8 mouse cellular contexts compared by ENCODE assay signal in the genomic region with DNA sequence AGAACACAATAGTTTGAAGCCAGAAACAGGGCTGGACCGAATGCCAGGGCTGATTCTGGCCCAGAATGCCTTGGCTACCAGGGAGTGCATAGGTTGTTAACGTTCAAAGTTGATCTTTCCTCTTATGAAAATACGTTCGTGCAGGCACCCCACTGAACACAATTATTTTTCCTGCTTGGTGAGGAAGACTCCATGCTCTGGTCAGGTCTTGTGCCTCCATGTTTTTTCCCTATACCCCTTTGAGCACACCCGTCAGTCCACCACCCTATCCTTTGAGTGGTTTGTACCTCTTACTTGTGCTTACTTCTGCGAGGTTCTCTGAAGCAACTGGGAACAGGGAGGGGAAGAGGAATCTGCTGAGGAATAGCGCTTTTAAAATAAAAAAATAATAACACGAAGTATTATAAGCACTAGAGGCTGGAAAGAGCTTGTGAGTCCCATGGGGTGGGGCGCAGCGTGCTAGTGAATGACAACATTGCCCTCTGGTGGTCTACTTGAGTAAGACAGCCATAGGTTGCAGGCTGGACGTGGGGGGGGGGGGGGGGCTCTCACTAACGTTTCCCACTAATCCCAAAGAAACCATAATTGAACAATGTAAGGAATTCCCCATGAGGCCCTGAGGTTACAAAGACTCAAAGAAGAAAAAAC.
A peak's percentile ranks its signal among the peaks of the same experiment; 100 is the strongest.
DNase-seq lines count a peak whose midpoint lies in the region; ATAC-seq and TF ChIP-seq lines count a peak whose summit lies in the region.

No protein-coding gene starts in this region.

- no peak overlapping the region for H3K27ac ChIP-seq in MEL (ENCODE audit: control insufficient read depth, low read depth, low read length)
- no peak overlapping the region for H3K27ac ChIP-seq in forebrain, embryonic 15.5 days (replicated peaks)
- H3K27ac ChIP-seq in hindbrain, embryonic 10.5 days = no peak overlapping the region

- WGBS in forebrain, embryonic 15.5 days = 46% methylated on average over 12 of the region's 12 CpGs
- whole genome bisulfite sequencing in hindbrain, embryonic 10.5 days = 41% methylated on average over 12 of the region's 12 CpGs

- ATAC-seq in forebrain, embryonic 15.5 days (replicated peaks) = peak; percentile 85
- ATAC-seq in erythroid progenitor cell, adult 5-6 weeks (replicated peaks; ENCODE audit: low FRiP score, poor library complexity, severe bottlenecking) = no peak

- H3K4me1 ChIP-seq in MEL (ENCODE audit: control insufficient read depth in 1 of 2, insufficient read depth in 2 of 2, low read length in 2 of 2) = no peaks in the 10 kb centered on the region
- no peaks in the 10 kb centered on the region for H3K4me1 ChIP-seq in forebrain, embryonic 15.5 days
- H3K4me1 ChIP-seq in hindbrain, embryonic 10.5 days (replicated peaks) = no peaks in the 10 kb centered on the region

- H3K36me3 ChIP-seq in MEL (ENCODE audit: control insufficient read depth in 1 of 2, insufficient read depth in 2 of 2, low read length in 2 of 2) = no peaks in the 10 kb centered on the region
- H3K36me3 ChIP-seq in forebrain, embryonic 15.5 days = no peaks in the 10 kb centered on the region
- no peaks in the 10 kb centered on the region for H3K36me3 ChIP-seq in hindbrain, embryonic 10.5 days

- DNase-seq in MEL (ENCODE audit: low read depth, low spot score) = peak; percentile 65
- DNase-seq in c-Kit-positive CD71-positive TER-119-negative erythroid progenitor cells, embryonic 14.5 days (ENCODE audit: low read depth) = peak; percentile 21
- DNase-seq in hindbrain, embryonic 10.5 days (ENCODE audit: low spot score) = peak; percentile 55
- peak; percentile 19 to 66 for DNase-seq in layer of hippocampus, adult 8-10 months (ENCODE audit: low spot score in 2 of 2)
- DNase-seq in lung, postnatal 25 days (ENCODE audit: low spot score) = peak; percentile 64
- DNase-seq in retina, postnatal 1 day = peak; percentile 74

- no peak overlapping the region for H3K9ac ChIP-seq in MEL (ENCODE audit: control insufficient read depth, low read depth, low read length, poor library complexity, severe bottlenecking)
- H3K9ac ChIP-seq in forebrain, embryonic 15.5 days (replicated peaks) = no peak overlapping the region

- TF ChIP-seq POLR2A in MEL (IDR thresholded peaks at IDR 0.05; ENCODE audit: control insufficient read depth in 1 of 2, insufficient read depth in 1 of 2, low read depth in 1 of 2, low read length in 2 of 2, poor library complexity in 1 of 2) = no peak

- no peak overlapping the region for H3K4me3 ChIP-seq in MEL (ENCODE audit: control insufficient read depth in 1 of 2, insufficient read depth in 1 of 2, low read depth in 2 of 2, low read length in 2 of 2)
- H3K4me3 ChIP-seq in forebrain, embryonic 15.5 days = no peak overlapping the region
- H3K4me3 ChIP-seq in hindbrain, embryonic 10.5 days = no peak overlapping the region

- H3K79me2 ChIP-seq in MEL (ENCODE audit: control insufficient read depth, insufficient read depth, low read length, poor library complexity) = no peaks in the 10 kb centered on the region

- peak; percentile 37 to 81 (median 66); a peak in 5 of 6 replicates for TF ChIP-seq CTCF in MEL (IDR thresholded peaks at IDR 0.05 in 2 of 3, conservative IDR thresholded peaks at IDR 0.05 in 1 of 3; ENCODE audit: control insufficient read depth in 1 of 3, insufficient read depth in 1 of 3, low read depth in 2 of 3, low read length in 3 of 3, poor library complexity in 1 of 3, severe bottlenecking in 1 of 3)

- peak; percentile 64 for TF ChIP-seq RAD21 in MEL (IDR thresholded peaks at IDR 0.05; ENCODE audit: low read depth, low read length)

- H3K27me3 ChIP-seq in MEL (ENCODE audit: control insufficient read depth in 1 of 2, insufficient read depth in 2 of 2, low read length in 2 of 2) = no peaks in the 10 kb centered on the region
- H3K27me3 ChIP-seq in forebrain, embryonic 15.5 days = no peaks in the 10 kb centered on the region
- no peaks in the 10 kb centered on the region for H3K27me3 ChIP-seq in hindbrain, embryonic 10.5 days (ENCODE audit: insufficient read depth, poor library complexity, severe bottlenecking)

- H3K4me2 ChIP-seq in forebrain, embryonic 15.5 days (replicated peaks) = no peak overlapping the region

- TF ChIP-seq EP300 in MEL (IDR thresholded peaks at IDR 0.05; ENCODE audit: low read depth in 1 of 2, low read length in 2 of 2) = no peak

- H3K9me3 ChIP-seq in MEL (replicated peaks; ENCODE audit: insufficient read depth, low read length) = no peaks in the 10 kb centered on the region
- H3K9me3 ChIP-seq in forebrain, embryonic 15.5 days = no peaks in the 10 kb centered on the region
- no peaks in the 10 kb centered on the region for H3K9me3 ChIP-seq in hindbrain, embryonic 10.5 days

TF ChIP-seq in MEL, 35 proteins besides CTCF, POLR2A, EP300 and RAD21:
- peak; percentile 60 for TF ChIP-seq SMC3 (IDR thresholded peaks at IDR 0.05; ENCODE audit: low read depth, low read length)
- no peak for TF ChIP-seq GABPA (IDR thresholded peaks at IDR 0.05; ENCODE audit: low read depth, low read length)
- peak; percentile 51 for TF ChIP-seq ZC3H11A (IDR thresholded peaks at IDR 0.05; ENCODE audit: low read depth, low read length)
- 0 out of 2 replicates have a peak, but pooled peaks have one; percentile 55 for TF ChIP-seq MAZ (IDR thresholded peaks at IDR 0.05; ENCODE audit: low read depth, low read length)

Comparison
In these comparisons a context has a peak if more than half of its experiments do, and no peak if none do; other contexts are left out.
1. DNase-seq: peak in every context shown above with its lines; median percentile 74 in retina, postnatal 1 day; 65 in MEL; 64 in lung, postnatal 25 days; 55 in hindbrain, embryonic 10.5 days; 42 in layer of hippocampus, adult 8-10 months; 21 in c-Kit-positive CD71-positive TER-119-negative erythroid progenitor cells, embryonic 14.5 days.